Mouse (Mus musculus): ENCODE measurements around the gene Serpinb3c. TPM values are rescaled to one million over a fixed set of nuclear protein-coding genes. Genes with fewer than 3 reads are reported as not detected.
"Not testable (repeated sequence)": the region's sequence is repeated elsewhere in the genome, so short reads cannot be mapped to it uniquely, and the experiment has no call there.

The Serpinb3c gene
- 0.38 and 0.76 TPM in 2 replicates for polyA plus RNA-seq (2015; fragmentation: Nextera tagmentation; extraction: Ambion mirVana)

- not testable (repeated sequence) for H3K9ac ChIP-seq (ENCODE audit: low read length); ATAC-seq (ENCODE audit: low FRiP score, low TSS enrichment); H3K27me3 ChIP-seq (ENCODE audit: control insufficient read depth, insufficient read depth, low read length); H3K4me1 ChIP-seq (replicated peaks; ENCODE audit: control insufficient read depth, insufficient read depth); H3K4me2 ChIP-seq (replicated peaks; ENCODE audit: low read depth); H3K27ac ChIP-seq (replicated peaks); H3K9me3 ChIP-seq (ENCODE audit: control insufficient read depth, low read length); H3K4me3 ChIP-seq (ENCODE audit: low read depth, low read length); H3K36me3 ChIP-seq (ENCODE audit: control insufficient read depth, insufficient read depth, low read length); DNase-seq (ENCODE audit: low spot score)
These were observed at the start of gene Serpinb3c, which contains the start of gene Serpinb3b for GRCm38 (mm10) chr1:107278261-107278660. Gene Serpinb3c (minus strand): TSS chr1:107278371. Gene Serpinb3b (minus strand): TSS chr1:107278361.

DNA sequence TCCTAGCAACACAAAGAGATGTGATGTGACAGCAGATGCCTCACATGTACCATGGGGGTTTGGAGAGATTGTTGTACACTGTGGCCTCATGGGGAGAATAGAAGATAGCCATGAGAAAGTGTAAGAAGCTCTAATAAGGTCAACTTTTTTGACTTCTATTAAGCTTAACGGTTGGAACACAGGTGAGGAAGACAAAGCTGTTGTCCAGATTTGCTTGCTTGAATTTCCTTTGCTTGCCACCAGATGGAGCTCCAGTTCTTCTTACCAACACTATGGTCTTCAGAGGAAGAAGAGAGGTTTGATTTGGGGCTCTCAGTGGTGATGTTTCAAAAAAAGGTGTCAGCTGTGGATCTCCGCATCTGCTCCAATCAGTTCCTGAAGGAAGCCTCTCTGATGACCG lies 35.0 kb downstream of the Serpinb3c start:
- not testable (repeated sequence) for ATAC-seq (ENCODE audit: low FRiP score, low TSS enrichment); H3K9ac ChIP-seq (ENCODE audit: low read length); H3K27ac ChIP-seq (replicated peaks); H3K4me2 ChIP-seq (replicated peaks; ENCODE audit: low read depth); H3K36me3 ChIP-seq (ENCODE audit: control insufficient read depth, insufficient read depth, low read length); H3K4me3 ChIP-seq (ENCODE audit: low read depth, low read length); H3K9me3 ChIP-seq (ENCODE audit: control insufficient read depth, low read length); H3K4me1 ChIP-seq (replicated peaks; ENCODE audit: control insufficient read depth, insufficient read depth); H3K27me3 ChIP-seq (ENCODE audit: control insufficient read depth, insufficient read depth, low read length); DNase-seq (ENCODE audit: low spot score)
- peak; percentile 70 for TF ChIP-seq CTCF (IDR thresholded peaks at IDR 0.05; ENCODE audit: low read depth)
- WGBS: 48% methylated on average over 3 of the region's 3 CpGs

Other genes with a start within 250 kb of the Serpinb3c start
- 174 and 221 TPM in 2 replicates for gene Serpinb3a, start 226.1 kb downstream of the Serpinb3c start, polyA plus RNA-seq (2015; fragmentation: Nextera tagmentation; extraction: Ambion mirVana)
- not detected in 2 replicates for gene Serpinb3d, start 194.9 kb downstream of the Serpinb3c start, polyA plus RNA-seq (2015; fragmentation: Nextera tagmentation; extraction: Ambion mirVana)
- gene Serpinb3b, start within 50 bp of the Serpinb3c start, polyA plus RNA-seq (2015; fragmentation: Nextera tagmentation; extraction: Ambion mirVana): 1.5 and 1.7 TPM in 2 replicates
- gene Serpinb11, start 82.8 kb upstream of the Serpinb3c start, polyA plus RNA-seq (2015; fragmentation: Nextera tagmentation; extraction: Ambion mirVana): 16.2 and 18.9 TPM in 2 replicates
- 33.0 and 39.4 TPM in 2 replicates for gene Serpinb7, start 121.3 kb upstream of the Serpinb3c start, polyA plus RNA-seq (2015; fragmentation: Nextera tagmentation; extraction: Ambion mirVana)
- 37.2 and 41.3 TPM in 2 replicates for gene Serpinb2, start 233.1 kb upstream of the Serpinb3c start, polyA plus RNA-seq (2015; fragmentation: Nextera tagmentation; extraction: Ambion mirVana)

Measured in stomach, postnatal 0 days (tissue).